Mouse (Mus musculus) forebrain, embryonic 15.5 days (tissue): ENCODE data around the gene Trcg1. TPM values are rescaled to one million over a fixed set of nuclear protein-coding genes. Genes with fewer than 3 reads are reported as not detected.
"Not testable (repeated sequence)": the region's sequence is repeated elsewhere in the genome, so short reads cannot be mapped to it uniquely, and the experiment has no call there.

Source experiments
- ATAC-seq: fragments of 200-750 bp; cut with Nextera tagmentation; replicated peaks from 2 replicates; pipeline ENCODE4 v1.8.0; 2017; ENCODE audit warnings: mild to moderate bottlenecking, moderate TSS enrichment, moderate library complexity
- H3K27ac ChIP-seq: fragments of 300-500 bp; sonication (generic); replicated peaks from 2 replicates; pipeline ENCODE4 v1.5.1; 2015; ENCODE audit warnings: mild to moderate bottlenecking, inconsistent platforms
- H3K27me3 ChIP-seq: fragments of 300-500 bp; sonication (generic); 2 replicates; pipeline ENCODE4 v1.6.1; 2015; ENCODE audit warnings: inconsistent platforms
- H3K36me3 ChIP-seq: fragments of 300-500 bp; sonication (generic); 2 replicates; pipeline ENCODE4 v1.6.1; 2015; ENCODE audit warnings: mild to moderate bottlenecking, inconsistent platforms
- H3K4me1 ChIP-seq: fragments of 300-500 bp; sonication (generic); 2 replicates; pipeline ENCODE4 v1.6.1; 2015; ENCODE audit warnings: inconsistent platforms
- H3K4me2 ChIP-seq: fragments of 300-500 bp; sonication (generic); replicated peaks from 2 replicates; pipeline ENCODE4 v1.6.1; 2015; ENCODE audit warnings: mild to moderate bottlenecking, inconsistent platforms
- H3K4me3 ChIP-seq: fragments of 300-500 bp; sonication (generic); 2 replicates; pipeline ENCODE4 v1.5.1; 2015; ENCODE audit warnings: mild to moderate bottlenecking, inconsistent platforms
- H3K9ac ChIP-seq: fragments of 300-500 bp; sonication (generic); replicated peaks from 2 replicates; pipeline ENCODE4 v1.6.1; 2015; ENCODE audit warnings: mild to moderate bottlenecking, inconsistent platforms
- H3K9me3 ChIP-seq: fragments of 300-500 bp; sonication (generic); 2 replicates; pipeline ENCODE4 v1.6.1; 2016; ENCODE audit warnings: inconsistent platforms
- WGBS: fragments of 180-500 bp; shearing (Covaris S2); methylation state at CpG from one replicate; pipeline ENCODE4 v1.1.7; 2015; ENCODE audit warnings: mixed read lengths; 5-methylcytosine and 5-hydroxymethylcytosine counted together
- polyA plus RNA-seq: library from polyadenylated mRNA; unstranded; fragments of >200 nt; fragmentation: Nextera tagmentation; extraction: Ambion mirVana; gene quantifications from 2 replicates; pipeline ENCODE4 v1.2.1, GENCODE M21; 2015

Trcg1 gene
- polyA plus RNA-seq, 1 experiment from 2014 or later: not detected

DNA sequence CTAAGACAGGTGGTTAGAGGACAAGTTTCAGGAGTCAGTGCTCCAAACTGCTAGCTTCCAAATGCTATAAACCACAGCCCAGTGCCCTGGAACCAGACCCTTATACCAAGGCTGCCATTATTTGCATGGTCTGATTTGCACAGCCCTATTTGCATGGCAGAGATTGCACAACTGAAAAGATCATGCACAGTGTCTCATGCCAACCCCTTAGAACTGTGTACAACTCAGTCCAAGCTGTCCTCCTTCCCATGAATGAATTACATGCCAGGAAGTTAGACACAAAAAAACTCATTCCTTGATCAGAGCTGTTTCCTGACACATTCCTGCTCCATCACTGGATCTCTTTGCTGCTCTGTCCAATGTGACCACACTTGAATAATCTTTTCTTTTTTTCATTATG, 13.0 kb upstream of the Trcg1 start:
- no peak overlapping the region for H3K27ac ChIP-seq
- no peak overlapping the region for H3K4me3 ChIP-seq
- no peaks in the 10 kb centered on the region for H3K9me3 ChIP-seq
- H3K4me2 ChIP-seq: no peak overlapping the region
- H3K9ac ChIP-seq: no peak overlapping the region
- no peak for ATAC-seq
- H3K4me1 ChIP-seq: no peaks in the 10 kb centered on the region
- H3K27me3 ChIP-seq: no peaks in the 10 kb centered on the region
- H3K36me3 ChIP-seq: no peaks in the 10 kb centered on the region

DNA sequence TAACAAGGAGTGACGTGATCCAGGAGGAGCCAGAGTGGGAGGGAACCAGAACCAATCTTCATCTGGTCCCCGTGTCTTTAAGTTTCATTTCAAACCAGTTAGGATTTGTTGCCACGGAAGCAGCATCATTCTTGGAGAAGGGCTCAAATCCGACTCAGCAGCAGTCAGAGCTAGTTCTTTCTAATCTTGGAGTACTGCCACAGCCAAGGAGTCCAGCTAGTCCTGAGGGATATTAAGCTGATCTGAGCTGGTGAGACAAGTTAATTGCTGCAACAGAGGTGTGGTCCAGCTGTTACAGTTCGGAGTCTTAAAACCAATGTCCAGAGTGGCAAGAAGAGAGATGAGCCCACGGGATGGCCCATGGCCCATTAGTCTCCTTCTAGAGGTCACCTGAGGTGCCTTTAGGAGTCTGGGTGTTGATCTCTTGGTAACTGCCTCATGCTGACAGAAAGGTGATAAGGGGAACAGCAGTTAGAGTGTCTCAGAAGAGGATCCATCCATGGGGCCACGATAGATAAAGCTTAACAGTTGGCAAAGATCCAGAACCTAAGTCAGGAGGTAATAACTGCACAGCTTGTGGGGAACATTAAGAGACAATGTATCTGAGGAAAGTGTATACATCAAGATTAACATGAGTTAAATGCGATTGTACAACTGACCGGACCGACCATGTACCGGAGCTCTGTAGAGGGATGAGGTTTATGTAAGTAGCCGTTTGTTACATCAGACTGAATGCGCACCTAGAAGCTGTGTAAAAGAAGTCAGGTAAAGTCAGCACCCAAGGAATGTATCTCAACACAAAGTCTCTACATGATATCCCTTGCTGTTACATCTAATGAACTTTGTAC, 10.4 kb upstream of the Trcg1 start:
- WGBS: 80% methylated on average over 13 of the region's 13 CpGs
- Histone ChIP-seq H3K27me3 (no peaks in the 10 kb centered on the region), H3K36me3 (no peaks in the 10 kb centered on the region), H3K27ac (no peak overlapping the region), H3K9ac (no peak overlapping the region), H3K4me3 (no peak overlapping the region), H3K9me3 (no peaks in the 10 kb centered on the region), H3K4me1 (no peaks in the 10 kb centered on the region), H3K4me2 (no peak overlapping the region)
- no peak for ATAC-seq

DNA sequence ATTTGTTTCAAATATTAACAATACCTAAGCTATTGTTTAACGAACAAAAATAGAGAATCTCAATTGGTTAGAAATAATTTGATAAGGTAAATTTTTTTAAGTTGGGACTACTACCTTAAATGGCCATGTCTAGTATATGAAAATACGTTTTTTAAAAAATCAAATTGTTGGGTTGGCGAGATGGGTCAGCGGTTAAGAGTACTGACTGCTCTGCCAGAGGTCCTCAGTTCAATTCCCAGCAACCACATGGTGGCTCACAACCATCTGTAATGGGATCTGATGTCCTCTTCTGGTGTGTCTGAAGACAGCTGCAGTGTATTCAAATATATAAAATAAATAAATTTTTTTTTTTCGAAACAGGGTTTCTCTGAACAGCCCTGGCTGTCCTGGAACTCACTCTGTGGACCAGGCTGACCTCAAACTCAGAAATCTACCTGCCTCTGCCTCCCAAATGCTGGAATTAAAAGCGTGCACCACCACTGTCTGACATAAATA, 9.7 kb upstream of the Trcg1 start:
- not testable (repeated sequence) for H3K36me3 ChIP-seq, H3K4me1 ChIP-seq, H3K27ac ChIP-seq, H3K4me2 ChIP-seq, H3K9me3 ChIP-seq, ATAC-seq, H3K9ac ChIP-seq, H3K27me3 ChIP-seq, H3K4me3 ChIP-seq
- 87% methylated on average over 6 of the region's 6 CpGs for WGBS

DNA sequence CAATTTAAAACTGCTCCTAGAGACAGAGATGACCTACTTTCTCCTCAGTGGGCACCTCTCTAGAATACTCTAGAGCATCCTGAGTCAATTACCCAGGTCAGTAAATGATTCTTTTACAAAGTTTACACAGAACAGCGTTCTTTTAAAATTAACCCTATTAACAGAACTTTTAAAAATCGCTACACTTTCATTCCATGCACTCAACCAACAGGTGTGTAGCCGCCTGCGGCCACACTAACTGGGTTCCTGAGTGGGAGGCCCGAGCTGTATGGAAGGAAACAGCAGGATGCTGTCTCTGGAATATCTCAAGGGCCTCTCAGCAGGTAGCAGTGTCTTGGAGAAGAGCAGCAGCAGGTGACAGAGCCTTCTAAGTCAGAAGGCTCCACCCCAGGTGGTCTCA, 9.2 kb upstream of the Trcg1 start:
- no peak for ATAC-seq
- Histone ChIP-seq H3K36me3 (no peaks in the 10 kb centered on the region), H3K27me3 (no peaks in the 10 kb centered on the region), H3K9ac (no peak overlapping the region), H3K27ac (no peak overlapping the region), H3K9me3 (no peaks in the 10 kb centered on the region), H3K4me3 (no peak overlapping the region), H3K4me1 (no peaks in the 10 kb centered on the region), H3K4me2 (no peak overlapping the region)
- 68% methylated on average over 5 of the region's 5 CpGs for WGBS

DNA sequence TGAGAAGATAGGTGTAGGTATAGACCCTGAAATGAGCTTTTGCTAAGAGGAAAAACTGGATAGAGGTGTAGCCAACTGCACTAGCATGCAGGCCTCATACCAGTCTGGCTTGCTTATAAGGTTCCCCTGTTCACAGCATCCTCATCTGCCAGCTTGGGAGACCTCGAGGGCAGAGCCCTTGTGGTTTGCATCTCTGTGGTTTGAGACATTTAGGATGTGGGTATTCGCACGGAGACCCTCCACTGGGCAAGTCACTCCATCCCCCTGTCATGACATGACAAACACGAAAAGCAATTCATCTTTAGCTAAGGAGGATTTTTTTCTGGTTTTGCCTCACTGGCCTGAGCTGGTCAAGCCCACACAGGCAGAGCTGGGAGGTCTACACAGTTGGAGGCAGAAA, 8.2 kb upstream of the Trcg1 start:
- WGBS: 70% methylated on average over 4 of the region's 4 CpGs
- ATAC-seq: no peak
- Histone ChIP-seq H3K9ac (no peak overlapping the region), H3K27me3 (no peaks in the 10 kb centered on the region), H3K4me1 (no peaks in the 10 kb centered on the region), H3K27ac (no peak overlapping the region), H3K9me3 (no peaks in the 10 kb centered on the region), H3K36me3 (no peaks in the 10 kb centered on the region), H3K4me2 (no peak overlapping the region), H3K4me3 (no peak overlapping the region)

DNA sequence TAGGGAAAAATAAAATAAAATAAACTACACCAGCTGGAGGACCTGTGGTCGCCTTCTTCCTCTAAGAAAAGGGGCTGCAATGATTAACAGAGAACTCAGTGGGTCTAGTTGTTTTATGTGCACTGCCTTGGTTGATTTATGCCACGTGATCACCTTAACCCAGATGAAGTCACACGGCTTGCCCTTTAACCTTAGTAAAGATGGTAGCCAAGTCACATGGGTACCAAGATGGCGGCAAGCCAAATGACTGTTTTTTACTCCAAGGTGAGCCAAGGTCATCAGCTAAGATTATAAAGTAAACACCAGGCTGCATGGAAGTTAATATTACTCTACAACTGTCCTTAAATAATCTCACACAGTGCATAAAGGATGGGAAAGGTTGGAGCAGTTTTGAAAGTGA, 6.6 kb upstream of the Trcg1 start:
- Histone ChIP-seq H3K9me3 (no peaks in the 10 kb centered on the region), H3K36me3 (no peaks in the 10 kb centered on the region), H3K4me3 (no peak overlapping the region), H3K27me3 (no peaks in the 10 kb centered on the region), H3K9ac (no peak overlapping the region), H3K4me2 (no peak overlapping the region), H3K4me1 (no peaks in the 10 kb centered on the region), H3K27ac (no peak overlapping the region)
- no peak for ATAC-seq
- 89% methylated on average over 4 of the region's 4 CpGs for WGBS

DNA sequence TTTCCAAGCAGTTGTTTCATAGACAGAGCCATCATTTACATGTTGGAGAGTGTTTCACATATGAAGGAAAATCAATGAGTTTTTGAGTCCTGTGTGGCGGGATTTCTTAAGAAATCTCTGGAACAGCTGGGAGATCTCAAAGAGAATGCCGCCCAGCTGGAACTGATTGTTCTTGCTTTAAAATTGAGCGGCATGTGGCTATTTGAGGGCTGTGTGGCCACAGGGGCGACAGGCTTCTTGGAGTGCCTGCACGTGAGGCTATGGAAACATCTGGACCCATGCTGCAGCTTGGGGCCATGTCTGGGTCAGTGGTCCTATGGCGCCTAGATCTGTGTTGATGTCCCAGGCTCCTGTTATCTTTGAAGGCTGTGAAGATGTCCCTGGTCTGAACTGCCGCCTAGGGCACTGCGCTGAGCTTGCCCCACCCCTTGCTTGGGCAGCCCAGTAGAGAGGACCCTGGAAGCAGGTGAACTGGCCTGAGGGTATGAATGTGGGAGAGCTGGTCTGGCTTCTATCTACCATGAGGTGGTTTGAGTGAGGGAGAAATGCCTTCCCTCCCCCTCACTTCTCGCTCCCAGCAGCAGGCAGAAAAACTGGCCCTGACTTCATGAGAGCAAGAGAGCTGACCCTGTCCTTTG, 6.1 kb upstream of the Trcg1 start:
- H3K36me3 ChIP-seq: no peaks in the 10 kb centered on the region
- H3K4me1 ChIP-seq: no peaks in the 10 kb centered on the region
- no peak overlapping the region for H3K4me2 ChIP-seq
- H3K9me3 ChIP-seq: no peaks in the 10 kb centered on the region
- ATAC-seq: no peak
- no peak overlapping the region for H3K9ac ChIP-seq
- 74% methylated on average over 9 of the region's 9 CpGs for WGBS
- no peak overlapping the region for H3K27ac ChIP-seq
- H3K4me3 ChIP-seq: no peak overlapping the region
- no peaks in the 10 kb centered on the region for H3K27me3 ChIP-seq

DNA sequence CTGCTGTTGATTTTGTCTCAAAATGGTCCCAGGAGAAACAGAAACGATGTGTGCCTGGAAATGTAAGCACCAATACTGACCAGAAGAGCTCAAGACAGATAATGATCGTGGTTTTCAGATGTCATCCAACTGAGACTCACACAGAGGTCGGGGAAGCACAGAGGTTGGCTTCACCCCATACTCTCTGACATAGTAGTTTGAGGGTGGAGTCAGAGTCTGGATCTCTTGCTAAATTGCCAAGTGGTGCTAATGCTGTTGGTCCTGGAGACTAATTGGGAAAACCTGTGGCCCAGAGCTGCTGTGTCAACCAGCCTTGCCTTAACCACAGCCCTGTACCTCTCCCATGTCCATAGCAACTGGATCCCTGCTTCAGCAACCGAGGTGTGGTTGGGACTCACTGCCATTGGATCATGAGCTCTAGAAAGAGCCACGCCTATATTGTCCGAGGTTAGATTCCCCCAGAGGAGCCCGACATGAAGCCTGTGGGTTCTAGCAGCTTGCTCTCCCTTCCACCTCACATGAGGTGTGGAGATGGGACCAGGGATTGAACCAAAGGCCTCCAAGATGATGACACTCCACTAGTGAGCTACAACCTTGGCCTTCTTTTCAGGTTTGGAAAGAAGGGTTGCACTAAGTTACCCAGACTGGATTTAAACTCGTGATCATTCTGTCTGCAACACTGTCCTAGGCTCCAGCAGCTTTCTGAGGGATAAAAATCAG, 4.7 kb upstream of the Trcg1 start:
- H3K9me3 ChIP-seq: no peaks in the 10 kb centered on the region
- no peak for ATAC-seq
- H3K4me3 ChIP-seq: no peak overlapping the region
- WGBS: 79% methylated on average over 8 of the region's 8 CpGs
- H3K27me3 ChIP-seq: no peaks in the 10 kb centered on the region
- H3K4me1 ChIP-seq: no peaks in the 10 kb centered on the region
- H3K4me2 ChIP-seq: no peak overlapping the region
- H3K27ac ChIP-seq: no peak overlapping the region
- H3K9ac ChIP-seq: no peak overlapping the region
- no peaks in the 10 kb centered on the region for H3K36me3 ChIP-seq

DNA sequence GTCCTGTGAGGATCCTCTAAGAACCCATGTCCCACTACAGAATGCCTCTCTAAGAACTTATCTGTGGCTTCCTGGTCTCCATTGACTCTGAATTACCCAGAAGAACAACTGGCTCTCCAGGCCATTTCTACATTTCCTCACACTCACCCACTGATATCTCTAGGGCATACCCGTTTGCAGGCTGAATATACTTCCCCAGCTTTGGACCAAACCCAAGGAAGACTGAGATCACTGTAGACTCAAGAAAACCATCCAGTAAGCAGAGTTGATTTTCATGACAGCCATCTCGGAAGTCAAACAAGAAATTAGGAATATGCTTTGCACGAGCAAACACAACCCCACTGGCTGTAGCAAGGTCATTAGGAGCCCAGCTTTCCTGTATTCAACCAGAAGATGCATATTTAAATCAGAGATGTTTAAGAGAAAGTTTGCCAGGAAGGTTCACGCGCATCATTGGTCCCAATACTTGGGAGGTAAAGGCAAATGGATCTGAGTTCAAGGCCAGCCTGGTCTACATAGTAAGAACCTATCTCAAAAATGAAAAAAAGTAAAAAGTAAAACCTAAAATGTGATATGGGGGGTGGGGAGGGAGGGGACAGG, 3.9 kb upstream of the Trcg1 start:
- 89% methylated on average over 5 of the region's 5 CpGs for WGBS
- H3K36me3 ChIP-seq: no peaks in the 10 kb centered on the region
- no peak for ATAC-seq

DNA sequence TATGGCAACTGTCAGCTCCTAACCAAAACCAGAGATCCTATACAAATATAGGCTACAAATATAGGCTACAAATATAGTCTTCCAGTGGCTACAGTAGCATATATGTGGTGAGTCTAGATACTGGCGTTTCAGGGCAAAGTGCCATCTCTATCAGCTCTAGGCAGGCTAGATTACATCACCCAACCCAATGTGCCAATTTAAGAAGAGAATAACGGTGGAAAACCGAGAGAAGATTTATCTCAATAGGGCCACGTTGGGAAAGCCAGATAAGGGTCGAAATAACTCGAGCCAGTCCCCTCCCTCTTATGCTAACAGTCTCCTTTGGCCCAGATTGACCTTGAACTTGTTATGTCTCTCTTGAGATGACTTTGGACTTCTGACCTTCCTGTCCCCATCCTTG, 3.2 kb upstream of the Trcg1 start:
- no peak overlapping the region for H3K9ac ChIP-seq
- H3K36me3 ChIP-seq: no peaks in the 10 kb centered on the region
- WGBS: 85% methylated on average over 6 of the region's 6 CpGs
- no peak overlapping the region for H3K27ac ChIP-seq
- ATAC-seq: no peak
- H3K27me3 ChIP-seq: no peaks in the 10 kb centered on the region
- no peak overlapping the region for H3K4me3 ChIP-seq
- H3K9me3 ChIP-seq: no peaks in the 10 kb centered on the region
- H3K4me2 ChIP-seq: no peak overlapping the region
- H3K4me1 ChIP-seq: no peaks in the 10 kb centered on the region

More for the DNA sequence above, 3.9 kb upstream of the Trcg1 start:
- no peak overlapping the region for H3K4me2 ChIP-seq
- H3K27me3 ChIP-seq: no peaks in the 10 kb centered on the region
- H3K4me1 ChIP-seq: no peaks in the 10 kb centered on the region
- no peak overlapping the region for H3K4me3 ChIP-seq
- no peak overlapping the region for H3K9ac ChIP-seq
- no peaks in the 10 kb centered on the region for H3K9me3 ChIP-seq
- H3K27ac ChIP-seq: no peak overlapping the region

DNA sequence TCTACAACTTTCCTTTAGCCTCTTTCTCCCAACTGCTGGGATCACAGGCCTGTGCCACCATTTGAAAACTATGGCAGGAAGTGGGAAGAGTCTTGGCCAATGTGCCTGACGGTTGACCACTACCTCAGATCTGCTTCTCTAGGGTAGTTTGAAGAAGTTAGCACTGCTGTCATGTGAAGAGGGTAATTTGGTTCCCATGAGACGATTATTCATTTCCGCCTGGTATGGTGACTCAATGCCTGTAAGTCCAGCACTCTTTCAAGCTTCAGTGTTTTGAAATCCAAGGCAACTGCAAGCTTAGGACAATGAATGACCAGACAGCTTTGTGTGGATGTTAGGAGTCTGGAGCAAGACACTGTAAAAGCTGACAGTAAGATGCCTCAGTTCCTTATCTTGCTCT, 2.6 kb upstream of the Trcg1 start:
- Histone ChIP-seq H3K4me3 (no peak overlapping the region), H3K9ac (no peak overlapping the region), H3K9me3 (no peaks in the 10 kb centered on the region), H3K27ac (no peak overlapping the region), H3K4me1 (no peaks in the 10 kb centered on the region), H3K27me3 (no peaks in the 10 kb centered on the region), H3K4me2 (no peak overlapping the region), H3K36me3 (no peaks in the 10 kb centered on the region)
- 89% methylated on average over 3 of the region's 3 CpGs for WGBS
- no peak for ATAC-seq

DNA sequence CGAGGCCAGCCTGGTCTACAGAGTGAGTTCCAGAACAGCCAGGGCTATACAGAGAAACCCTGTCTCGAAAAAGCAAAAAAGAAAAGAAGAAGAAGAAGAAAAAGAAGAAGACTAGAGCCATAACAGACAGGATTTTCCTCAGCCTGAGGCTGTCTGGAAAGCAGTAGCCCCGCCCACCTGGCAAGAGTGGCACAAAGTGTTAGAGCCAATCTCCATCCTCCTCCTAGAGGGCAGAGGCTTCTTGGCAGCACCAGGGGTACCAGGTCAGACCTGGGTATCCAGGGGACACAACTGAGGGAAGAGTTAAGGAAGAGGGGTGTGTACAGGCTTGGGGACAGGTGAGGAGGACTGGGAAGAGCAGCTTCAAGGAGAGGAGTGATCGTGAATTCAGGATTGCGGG, 1.3 kb downstream of the Trcg1 start:
- WGBS: 81% methylated on average over 5 of the region's 5 CpGs

More for the DNA sequence above, 1.3 kb downstream of the Trcg1 start:
- Histone ChIP-seq H3K4me1 (no peaks in the 10 kb centered on the region), H3K4me3 (no peak overlapping the region), H3K9me3 (no peaks in the 10 kb centered on the region), H3K36me3 (no peaks in the 10 kb centered on the region), H3K27ac (no peak overlapping the region), H3K9ac (no peak overlapping the region), H3K27me3 (no peaks in the 10 kb centered on the region), H3K4me2 (no peak overlapping the region)
- no peak for ATAC-seq
